Mouse (Mus musculus): ENCODE results near the gene Bank1. TPM values are rescaled to one million over a fixed set of nuclear protein-coding genes. Genes with fewer than 3 reads are reported as not detected.
"Not testable (repeated sequence)": the region's sequence is repeated elsewhere in the genome, so short reads cannot be mapped to it uniquely, and the experiment has no call there.

Bank1 gene
- total RNA-seq (2015) (1.7 and 2.6 TPM in 2 replicates), total RNA-seq (2017) (1.2 and 1.4 TPM in 2 replicates)

- ATAC-seq (replicated peaks; ENCODE audit: poor library complexity) = peak; percentile 99
Observed at GRCm38 (mm10) chr3:136325783-136326182, at the start of gene Bank1. Gene Bank1, minus strand, starts transcription at chr3:136326066.

- no peak for ATAC-seq (replicated peaks; ENCODE audit: poor library complexity)
Observed at GRCm38 (mm10) chr3:136369916-136370315, 44.0 kb upstream of the Bank1 start.

DNA sequence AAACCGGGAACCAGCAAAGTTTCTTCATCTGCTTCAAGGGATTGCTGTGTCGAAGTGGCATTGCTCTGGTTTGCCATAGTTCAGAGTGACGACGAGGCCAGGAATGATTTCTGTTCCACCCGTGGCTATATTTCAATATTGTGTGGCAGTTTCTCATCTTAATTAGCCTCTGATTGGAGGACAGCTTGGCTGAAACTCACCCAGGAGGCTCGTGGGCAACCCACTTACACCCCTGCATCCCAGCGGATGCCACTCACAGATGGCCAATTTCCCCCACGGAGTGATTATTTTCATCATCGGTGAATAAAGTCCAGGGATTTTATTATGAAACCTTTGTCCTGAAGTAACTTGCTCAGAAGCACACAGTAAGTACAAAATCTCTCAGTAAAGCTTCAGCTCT, 43.6 kb upstream of the Bank1 start:
- ATAC-seq (replicated peaks; ENCODE audit: poor library complexity) = no peak

GRCm38 (mm10) chr3:136368505-136368999, 42.7 kb upstream of the Bank1 start:
- peak; percentile 60 for ATAC-seq (replicated peaks; ENCODE audit: poor library complexity)

DNA sequence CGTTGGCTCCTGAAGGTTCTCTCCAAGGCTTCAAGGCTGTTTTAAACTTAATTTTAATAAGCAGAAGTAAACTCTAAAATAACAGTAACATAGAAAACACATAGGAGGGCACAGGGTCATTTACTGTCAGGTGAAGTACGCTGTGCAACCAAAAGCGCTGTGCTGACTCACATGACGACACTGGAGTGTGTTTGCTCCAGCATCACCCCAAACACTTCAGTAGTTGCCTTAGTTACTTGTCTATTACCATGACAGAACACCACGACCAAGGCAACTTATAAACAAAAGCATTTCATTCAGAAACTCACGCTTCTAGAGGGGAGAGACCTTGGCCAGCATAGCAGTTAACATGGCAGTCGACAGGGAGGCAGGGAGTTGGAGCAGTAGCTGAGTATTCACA, 23.8 kb upstream of the Bank1 start:
- no peak for ATAC-seq (replicated peaks; ENCODE audit: poor library complexity)

DNA sequence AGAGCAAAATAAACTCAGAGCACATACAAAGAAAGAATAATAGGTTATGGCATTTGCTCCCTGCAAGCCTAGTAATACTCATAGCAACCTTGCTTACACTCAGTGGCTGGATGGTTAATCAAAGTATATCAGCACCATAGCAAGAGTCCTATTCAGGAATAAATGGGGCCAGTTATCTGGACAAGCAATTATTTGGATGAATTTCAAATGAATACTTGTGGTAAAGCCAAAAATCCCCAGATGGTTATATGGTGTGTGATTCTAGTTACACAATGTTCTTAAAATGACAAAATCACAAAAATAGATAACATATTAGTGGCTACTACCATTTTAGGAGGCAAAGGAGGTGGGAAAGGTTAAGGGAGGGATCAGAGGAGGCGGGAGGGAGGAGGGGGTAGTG, 22.7 kb upstream of the Bank1 start:
- no peak for ATAC-seq (replicated peaks; ENCODE audit: poor library complexity)

- ATAC-seq (replicated peaks; ENCODE audit: poor library complexity) = peak; percentile 90
Observed at GRCm38 (mm10) chr3:136347277-136347676, 21.4 kb upstream of the Bank1 start.

GRCm38 (mm10) chr3:136341911-136342310, 16.0 kb upstream of the Bank1 start:
- ATAC-seq (replicated peaks; ENCODE audit: poor library complexity) = no peak

GRCm38 (mm10) chr3:136339896-136340295, 14.0 kb upstream of the Bank1 start:
- no peak for ATAC-seq (replicated peaks; ENCODE audit: poor library complexity)

DNA sequence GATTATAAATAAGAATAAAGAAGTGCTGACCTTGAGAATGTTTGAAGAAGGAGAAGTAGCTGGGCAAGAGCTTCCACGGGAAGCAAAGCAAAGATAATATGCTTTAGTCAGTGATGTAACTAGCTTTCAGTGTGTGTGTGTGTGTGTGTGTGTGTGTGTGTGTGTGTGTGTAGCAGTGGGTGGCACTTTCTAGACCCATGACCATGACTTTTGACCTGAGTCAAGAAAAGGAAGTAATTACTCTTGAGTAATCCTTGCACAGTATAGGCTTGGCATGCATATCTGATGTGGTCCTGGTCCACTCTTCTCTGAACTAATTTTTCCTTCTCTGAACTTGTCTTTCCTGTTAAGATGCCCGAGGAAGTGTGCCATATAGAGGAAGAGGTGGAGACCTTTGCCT, 5.3 kb upstream of the Bank1 start:
- peak; percentile 99 for ATAC-seq (replicated peaks; ENCODE audit: poor library complexity)

DNA sequence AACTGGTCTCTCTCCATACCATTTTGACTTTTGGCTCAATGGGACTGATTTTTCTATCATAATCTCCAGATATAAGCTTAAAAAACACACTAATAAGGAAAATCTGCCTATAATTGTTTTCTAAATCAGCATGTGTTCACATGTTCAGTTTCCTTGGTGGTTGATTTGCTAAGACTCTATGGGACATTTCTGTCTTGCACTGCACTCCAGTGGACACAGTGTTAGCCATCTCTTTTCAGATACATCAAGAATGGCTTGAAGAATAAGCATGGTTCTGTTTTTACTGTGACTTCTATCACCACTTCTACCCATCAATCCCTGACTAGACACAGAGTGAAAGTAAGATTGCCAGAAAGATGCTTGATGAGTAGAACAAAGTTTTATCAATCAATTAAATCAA, 4.2 kb upstream of the Bank1 start:
- no peak for ATAC-seq (replicated peaks; ENCODE audit: poor library complexity)

- no peak for ATAC-seq (replicated peaks; ENCODE audit: poor library complexity)
Observed at GRCm38 (mm10) chr3:136329133-136329532, 3.3 kb upstream of the Bank1 start.

DNA sequence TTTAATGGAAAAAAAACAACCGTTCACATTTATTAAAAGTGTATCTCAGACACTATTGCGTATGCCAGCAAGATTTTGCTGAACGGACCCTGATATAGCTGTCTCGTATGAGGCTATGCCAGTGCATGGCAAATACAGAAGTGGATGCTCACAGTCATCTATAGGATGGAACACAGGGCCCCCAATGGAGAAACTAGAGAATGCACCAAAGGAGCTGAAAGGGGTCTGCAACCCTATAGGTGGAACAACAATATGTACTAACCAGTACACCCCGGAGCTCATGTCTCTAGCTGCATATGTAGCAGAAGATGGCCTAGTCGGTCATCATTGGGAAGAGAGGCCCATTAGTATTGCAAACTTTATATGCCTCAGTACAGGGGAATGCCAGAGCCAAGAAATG, 1.1 kb downstream of the Bank1 start:
- ATAC-seq (replicated peaks; ENCODE audit: poor library complexity) = not testable (repeated sequence)

DNA sequence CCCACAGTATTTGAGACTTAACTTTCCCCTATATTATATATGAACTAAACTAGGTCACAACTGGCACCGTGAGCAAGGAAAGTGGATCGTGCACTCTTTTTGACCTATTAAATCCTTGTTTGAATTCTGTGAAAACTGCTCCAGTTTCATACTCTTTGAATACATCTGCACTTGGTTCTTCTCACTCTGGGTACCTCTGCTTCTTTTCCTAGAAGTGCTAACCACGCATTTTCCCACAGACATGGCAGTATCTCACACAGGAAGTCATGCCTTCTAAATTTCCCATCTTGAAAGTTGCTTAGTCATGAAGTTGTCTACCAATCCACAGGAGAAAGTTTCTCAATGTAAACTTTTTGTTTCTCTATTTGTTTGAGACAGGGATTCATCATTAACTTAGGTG, 3.9 kb downstream of the Bank1 start:
- no peak for ATAC-seq (replicated peaks; ENCODE audit: poor library complexity)

- ATAC-seq (replicated peaks; ENCODE audit: poor library complexity) = no peak
Observed at GRCm38 (mm10) chr3:136308487-136308886, 17.4 kb downstream of the Bank1 start.

DNA sequence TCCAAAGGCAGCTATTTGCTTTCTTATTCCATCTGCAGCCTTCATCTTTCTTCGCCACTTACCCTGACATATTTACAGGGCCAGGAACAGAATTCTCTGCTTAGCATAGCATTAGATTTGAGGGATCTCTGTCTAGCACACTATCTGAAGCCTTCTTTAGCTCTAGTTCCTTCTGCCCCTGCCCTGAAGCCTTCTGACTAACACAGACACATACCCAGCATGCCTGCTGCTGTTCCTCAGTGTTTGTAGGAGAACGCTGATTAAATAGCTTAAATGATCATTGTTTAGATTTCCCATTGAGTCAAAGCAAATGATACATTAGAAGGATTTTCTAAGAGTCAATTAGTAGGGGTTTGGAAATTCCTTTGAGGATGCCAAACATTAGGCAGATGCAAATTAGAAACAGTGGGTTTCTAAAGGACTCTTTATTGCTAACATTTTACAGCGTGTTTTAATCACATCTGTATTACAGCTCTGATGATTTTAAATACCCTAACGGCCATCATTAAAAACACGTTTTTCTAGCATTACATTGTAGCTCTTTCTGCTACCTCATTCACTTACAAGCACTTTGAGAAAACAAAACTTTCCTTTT, 19.2 kb downstream of the Bank1 start:
- no peak for ATAC-seq (replicated peaks; ENCODE audit: poor library complexity)

GRCm38 (mm10) chr3:136302541-136302940, 23.3 kb downstream of the Bank1 start:
- no peak for ATAC-seq (replicated peaks; ENCODE audit: poor library complexity)

DNA sequence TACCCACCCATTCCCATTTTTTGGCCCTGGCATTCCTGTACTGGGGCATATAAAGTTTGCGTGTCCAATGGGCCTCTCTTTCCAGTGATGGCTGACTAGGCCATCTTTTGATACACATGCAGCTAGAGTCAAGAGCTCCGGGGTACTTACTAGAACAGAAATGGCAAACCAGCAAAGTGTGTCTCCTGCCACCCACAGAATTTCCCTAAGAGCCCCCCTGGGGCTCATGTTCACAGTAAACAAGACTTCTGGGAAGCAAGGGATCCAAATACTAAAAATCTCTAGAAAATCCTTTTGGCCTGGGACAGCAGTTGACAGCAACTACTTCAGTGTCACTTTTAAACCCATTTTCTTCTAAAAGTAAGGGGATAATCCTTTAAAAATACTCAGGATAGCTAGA, 25.1 kb downstream of the Bank1 start:
- ATAC-seq (replicated peaks; ENCODE audit: poor library complexity) = not testable (repeated sequence)

DNA sequence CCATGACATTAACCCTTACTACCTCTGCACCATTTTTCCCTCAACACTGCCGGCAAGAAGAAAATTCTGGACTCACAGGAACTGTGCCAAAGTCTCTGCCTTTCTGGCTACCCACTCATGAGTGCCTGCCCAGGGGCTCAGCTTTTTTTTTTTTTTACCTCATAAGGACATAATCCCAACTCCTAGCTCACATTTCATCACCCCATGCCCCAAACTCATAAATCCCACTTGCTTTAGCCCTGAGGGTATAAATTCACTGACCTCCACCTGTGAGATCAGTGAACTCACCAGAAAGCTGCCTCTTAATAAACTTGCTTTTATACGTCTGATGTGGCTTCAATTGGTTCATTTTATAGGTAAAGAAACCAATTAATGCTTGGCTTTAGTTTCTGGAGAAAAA, 28.5 kb downstream of the Bank1 start:
- no peak for ATAC-seq (replicated peaks; ENCODE audit: poor library complexity)

DNA sequence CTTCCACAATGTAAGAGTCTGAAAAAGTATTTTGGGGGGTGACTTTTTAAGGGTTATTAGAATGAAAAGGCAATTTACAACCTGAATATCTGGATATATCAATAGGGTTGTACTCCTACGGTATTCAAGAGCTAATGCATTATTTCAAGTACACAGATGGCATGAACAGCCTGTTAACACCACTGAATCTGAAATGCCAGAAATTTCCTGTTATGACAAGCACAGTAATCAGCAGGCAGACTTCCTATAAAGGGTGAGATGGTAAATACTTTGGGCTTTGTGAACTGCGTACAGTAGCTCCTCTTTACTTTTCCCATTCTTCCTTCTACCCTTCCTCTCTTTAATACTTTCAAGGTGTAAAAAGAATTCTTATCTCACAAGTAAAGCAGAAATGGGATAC, 30.6 kb downstream of the Bank1 start:
- ATAC-seq (replicated peaks; ENCODE audit: poor library complexity) = no peak

DNA sequence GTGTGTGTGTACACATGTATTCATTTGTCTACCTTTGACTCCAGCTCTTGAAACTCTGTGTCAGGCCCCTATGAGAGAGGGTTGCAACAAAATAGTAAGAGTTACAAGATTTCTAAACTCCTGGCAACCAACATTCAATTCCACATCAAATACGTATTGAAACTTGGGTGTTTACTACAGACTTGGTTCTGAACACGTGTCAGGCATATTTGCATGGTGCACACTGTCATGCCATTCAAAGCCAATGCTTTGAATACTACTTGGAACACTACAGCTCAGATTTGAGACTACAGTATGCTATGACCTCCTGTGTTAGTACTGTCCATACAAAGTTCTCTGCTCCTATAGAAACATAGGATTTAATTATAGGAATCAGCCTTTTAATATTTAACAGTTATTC, 38.0 kb downstream of the Bank1 start:
- no peak for ATAC-seq (replicated peaks; ENCODE audit: poor library complexity)

DNA sequence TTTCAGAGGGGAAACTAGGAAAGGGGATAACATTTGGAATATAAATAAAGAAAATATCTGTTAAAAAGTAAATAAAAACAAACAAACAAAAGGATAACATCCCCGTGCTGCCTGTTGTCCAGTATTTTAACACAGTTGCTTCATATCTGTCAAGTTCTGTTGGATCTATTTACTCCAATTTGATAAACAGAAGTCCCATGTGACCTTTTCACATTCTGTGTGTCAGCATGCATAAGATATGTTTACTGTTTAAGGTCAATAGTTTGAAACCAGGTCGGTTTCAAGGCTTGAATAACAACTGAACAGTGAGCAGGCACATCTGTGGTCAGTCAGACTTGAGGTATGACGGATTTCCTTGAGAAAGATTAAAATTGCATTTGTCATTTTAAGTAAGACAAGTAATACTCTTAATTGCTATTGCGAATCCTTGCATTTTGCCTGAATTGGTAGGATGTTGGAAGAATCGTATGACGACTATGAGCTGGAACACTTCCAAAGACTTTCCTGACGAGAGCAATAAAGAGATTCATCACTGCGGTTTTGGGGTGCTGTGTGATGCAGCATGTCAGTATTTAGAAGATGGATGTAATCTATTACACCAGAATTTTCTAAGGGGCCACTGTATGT, 60.8 kb downstream of the Bank1 start:
- ATAC-seq (replicated peaks; ENCODE audit: poor library complexity) = no peak

DNA sequence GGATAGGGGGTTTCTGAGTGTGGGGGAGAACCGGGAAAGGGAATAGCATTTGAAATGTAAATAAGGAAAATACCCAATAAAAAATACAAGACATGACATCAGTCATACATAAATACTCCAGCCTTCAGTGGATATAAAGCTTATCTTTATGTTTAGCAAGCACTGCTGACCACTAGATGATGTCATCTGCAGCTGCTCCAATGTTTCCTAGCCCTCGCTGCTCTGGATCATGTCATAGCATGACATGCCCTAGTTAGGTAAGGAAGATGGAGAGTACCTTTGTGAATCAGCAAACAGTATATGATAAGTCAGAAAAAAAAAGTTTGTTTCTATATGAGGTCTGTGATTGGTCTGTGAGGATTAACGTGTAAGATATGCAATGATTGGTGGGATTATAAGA, 68.1 kb downstream of the Bank1 start:
- no peak for ATAC-seq (replicated peaks; ENCODE audit: poor library complexity)
